Mouse (Mus musculus) spleen, adult 2 months (tissue): ENCODE results near the gene Haus4.

Source experiments
- CTCF ChIP-seq: fragments of 200-500 bp; IDR thresholded peaks from 2 replicates; pipeline ENCODE4 v1.5.1; 2011; ENCODE audit warnings: mild to moderate bottlenecking, inconsistent platforms; ENCODE audit not compliant: insufficient read depth, insufficient read length, insufficient replicate concordance; ENCODE audit errors: extremely low read depth
- POLR2A ChIP-seq: fragments of 200-500 bp; IDR thresholded peaks from 2 replicates; pipeline ENCODE4 v1.6.1; 2011; ENCODE audit warnings: low read depth, low read length, inconsistent platforms

DNA sequence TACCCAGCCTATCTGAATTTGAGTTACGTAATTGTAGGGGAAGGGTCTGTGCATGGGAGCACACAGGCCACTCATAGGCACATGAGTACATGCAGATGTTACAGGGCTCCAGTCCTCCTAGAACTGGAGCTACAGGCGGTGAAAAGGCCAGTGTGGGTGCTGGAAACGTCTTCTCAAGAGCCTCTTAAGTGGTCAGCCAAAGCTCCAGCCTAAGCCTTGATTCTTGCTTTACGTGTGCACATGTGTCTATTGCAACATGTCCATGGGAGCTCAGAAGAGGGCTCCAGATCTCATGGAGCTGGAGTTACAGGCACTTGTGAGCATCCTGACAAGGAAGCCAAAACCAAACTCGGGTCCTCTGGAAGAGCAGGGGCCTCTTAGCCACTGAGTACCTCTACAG is 9.7 kb downstream of the Haus4 start:
- TF ChIP-seq CTCF: no peak
- TF ChIP-seq POLR2A: no peak
